Mouse (Mus musculus) hindbrain, embryonic 10.5 days (tissue): ENCODE results near the gene Mast4. TPM values are rescaled to one million over a fixed set of nuclear protein-coding genes. Genes with fewer than 3 reads are reported as not detected.

Source experiments
- DNase-seq: peaks from one replicate; pipeline ENCODE4 v3.0.0-alpha.2; 2017; ENCODE audit warnings: low spot score
- H3K27ac ChIP-seq: fragments of 300-500 bp; sonication (generic); 2 replicates; pipeline ENCODE4 v1.5.1; 2016; ENCODE audit warnings: mild to moderate bottlenecking, moderate library complexity
- H3K27me3 ChIP-seq: fragments of 300-500 bp; sonication (generic); 2 replicates; pipeline ENCODE4 v1.6.1; 2016; ENCODE audit warnings: mild to moderate bottlenecking; ENCODE audit not compliant: poor library complexity, insufficient read depth, severe bottlenecking
- H3K36me3 ChIP-seq: fragments of 300-500 bp; sonication (generic); 2 replicates; pipeline ENCODE4 v1.6.1; 2016; ENCODE audit warnings: mild to moderate bottlenecking, moderate library complexity
- H3K4me1 ChIP-seq: fragments of 300-500 bp; sonication (generic); replicated peaks from 2 replicates; pipeline ENCODE4 v1.6.1; 2016; ENCODE audit warnings: mild to moderate bottlenecking
- H3K4me3 ChIP-seq: fragments of 300-500 bp; sonication (generic); 2 replicates; pipeline ENCODE4 v1.5.1; 2016; ENCODE audit warnings: mild to moderate bottlenecking, moderate library complexity
- H3K9me3 ChIP-seq: fragments of 300-500 bp; sonication (generic); 2 replicates; pipeline ENCODE4 v1.6.1; 2016; ENCODE audit warnings: mild to moderate bottlenecking, moderate library complexity
- WGBS: fragments of 180-500 bp; shearing (Covaris S2); methylation state at CpG from one replicate; pipeline ENCODE4 v1.1.7; 2016; 5-methylcytosine and 5-hydroxymethylcytosine counted together
- polyA plus RNA-seq: library from polyadenylated mRNA; unstranded; fragments of >200 nt; fragmentation: Nextera tagmentation; extraction: Ambion mirVana; gene quantifications from 2 replicates; pipeline ENCODE4 v1.2.1, GENCODE M21; 2016

Gene Mast4
- polyA plus RNA-seq, 1 experiment from 2014 or later, result 19.3 TPM

GRCm38 (mm10) chr13:102932434-102932833 lies 401.9 kb downstream of the Mast4 start:
- no peak for DNase-seq
- 0 out of 2 replicates have a peak, but pooled peaks cover 1% of the 10 kb centered on the region for H3K4me1 ChIP-seq
- no peaks in the 10 kb centered on the region for H3K9me3 ChIP-seq
- no peaks in the 10 kb centered on the region for H3K27me3 ChIP-seq
- H3K36me3 ChIP-seq, result no peaks in the 10 kb centered on the region
- WGBS, result 90% methylated on average over 9 of the region's 9 CpGs
- no peak overlapping the region for H3K27ac ChIP-seq
- no peak overlapping the region for H3K4me3 ChIP-seq

- no peak for DNase-seq
- H3K9me3 ChIP-seq, result no peaks in the 10 kb centered on the region
- no peaks in the 10 kb centered on the region for H3K27me3 ChIP-seq
- H3K4me3 ChIP-seq, result no peak overlapping the region
- H3K36me3 ChIP-seq, result no peaks in the 10 kb centered on the region
- 0 out of 2 replicates have a peak, but pooled peaks cover 4% of the 10 kb centered on the region for H3K4me1 ChIP-seq
- WGBS, result 100% methylated on average over 1 of the region's 1 CpGs
- H3K27ac ChIP-seq, result no peak overlapping the region
Observed at GRCm38 (mm10) chr13:102931951-102932350, 402.3 kb downstream of the Mast4 start.

- Histone ChIP-seq H3K9me3 (no peaks in the 10 kb centered on the region), H3K27ac (no peak overlapping the region), H3K27me3 (no peaks in the 10 kb centered on the region), H3K36me3 (no peaks in the 10 kb centered on the region), H3K4me1 (0 out of 2 replicates have a peak, but pooled peaks cover 4% of the 10 kb centered on the region), H3K4me3 (no peak overlapping the region)
- DNase-seq, result no peak
- 88% methylated on average over 7 of the region's 7 CpGs for WGBS
Observed at GRCm38 (mm10) chr13:102925844-102926598, 408.3 kb downstream of the Mast4 start.

- 93% methylated on average over 7 of the region's 7 CpGs for WGBS
- Histone ChIP-seq H3K4me1 (peaks cover 12% of the 10 kb centered on the region), H3K36me3 (no peaks in the 10 kb centered on the region), H3K27me3 (no peaks in the 10 kb centered on the region), H3K27ac (no peak overlapping the region), H3K9me3 (no peaks in the 10 kb centered on the region), H3K4me3 (no peak overlapping the region)
- no peak for DNase-seq
Observed at GRCm38 (mm10) chr13:102919741-102920140, 414.6 kb downstream of the Mast4 start.

- Histone ChIP-seq H3K9me3 (no peaks in the 10 kb centered on the region), H3K27me3 (no peaks in the 10 kb centered on the region), H3K36me3 (no peaks in the 10 kb centered on the region), H3K27ac (no peak overlapping the region), H3K4me1 (peaks cover 12% of the 10 kb centered on the region), H3K4me3 (no peak overlapping the region)
- 48% methylated on average over 4 of the region's 4 CpGs for WGBS
- no peak for DNase-seq
Observed at GRCm38 (mm10) chr13:102918616-102919015, 415.7 kb downstream of the Mast4 start.

GRCm38 (mm10) chr13:102915341-102915740 lies 419.0 kb downstream of the Mast4 start:
- DNase-seq, result no peak
- Histone ChIP-seq H3K36me3 (no peaks in the 10 kb centered on the region), H3K4me3 (no peak overlapping the region), H3K9me3 (no peaks in the 10 kb centered on the region), H3K27me3 (no peaks in the 10 kb centered on the region), H3K4me1 (peaks cover 12% of the 10 kb centered on the region), H3K27ac (no peak overlapping the region)
- WGBS, result 79% methylated on average over 1 of the region's 1 CpGs

- Histone ChIP-seq H3K27ac (no peak overlapping the region), H3K4me1 (peaks cover 12% of the 10 kb centered on the region), H3K27me3 (no peaks in the 10 kb centered on the region), H3K4me3 (no peak overlapping the region), H3K9me3 (no peaks in the 10 kb centered on the region), H3K36me3 (no peaks in the 10 kb centered on the region)
- DNase-seq, result no peak
Observed at GRCm38 (mm10) chr13:102914800-102915199, 419.5 kb downstream of the Mast4 start.

GRCm38 (mm10) chr13:102913919-102914318 lies 420.4 kb downstream of the Mast4 start:
- Histone ChIP-seq H3K9me3 (no peaks in the 10 kb centered on the region), H3K27me3 (no peaks in the 10 kb centered on the region), H3K27ac (no peak overlapping the region), H3K36me3 (no peaks in the 10 kb centered on the region), H3K4me1 (peaks cover 12% of the 10 kb centered on the region), H3K4me3 (no peak overlapping the region)
- WGBS, result 84% methylated on average over 2 of the region's 2 CpGs
- DNase-seq, result no peak

- no peak for DNase-seq
- Histone ChIP-seq H3K9me3 (no peaks in the 10 kb centered on the region), H3K4me3 (no peak overlapping the region), H3K36me3 (no peaks in the 10 kb centered on the region), H3K4me1 (peaks cover 4% of the 10 kb centered on the region; the same call in 1 of the 2 replicates), H3K27ac (no peak overlapping the region), H3K27me3 (no peaks in the 10 kb centered on the region)
- 83% methylated on average over 12 of the region's 12 CpGs for WGBS
Observed at GRCm38 (mm10) chr13:102912867-102913266, 421.4 kb downstream of the Mast4 start.

- no peak overlapping the region for H3K4me3 ChIP-seq
- DNase-seq, result no peak
- no peaks in the 10 kb centered on the region for H3K36me3 ChIP-seq
- no peaks in the 10 kb centered on the region for H3K27me3 ChIP-seq
- H3K9me3 ChIP-seq, result no peaks in the 10 kb centered on the region
- WGBS, result 90% methylated on average over 5 of the region's 5 CpGs
- no peak overlapping the region for H3K27ac ChIP-seq
- peaks cover 11% of the 10 kb centered on the region for H3K4me1 ChIP-seq
Observed at GRCm38 (mm10) chr13:102909654-102910418, 424.5 kb downstream of the Mast4 start.

GRCm38 (mm10) chr13:102906661-102907009 lies 427.7 kb downstream of the Mast4 start:
- peaks cover 37% of the 10 kb centered on the region for H3K4me1 ChIP-seq
- peak overlapping the region; percentile 89 for H3K27ac ChIP-seq
- no peaks in the 10 kb centered on the region for H3K36me3 ChIP-seq
- peak overlapping the region; percentile 72 for H3K4me3 ChIP-seq
- H3K27me3 ChIP-seq, result no peaks in the 10 kb centered on the region
- H3K9me3 ChIP-seq, result no peaks in the 10 kb centered on the region
- no peak for DNase-seq
- 12% methylated on average over 9 of the region's 9 CpGs for WGBS

- H3K36me3 ChIP-seq, result no peaks in the 10 kb centered on the region
- no peaks in the 10 kb centered on the region for H3K9me3 ChIP-seq
- peak overlapping the region; percentile 89 for H3K27ac ChIP-seq
- peaks cover 39% of the 10 kb centered on the region for H3K4me1 ChIP-seq
- H3K27me3 ChIP-seq, result no peaks in the 10 kb centered on the region
- H3K4me3 ChIP-seq, result peak overlapping the region; percentile 72
- peak; percentile 88 for DNase-seq
- WGBS, result 0% methylated on average over 16 of the region's 16 CpGs
Observed at GRCm38 (mm10) chr13:102906004-102906660, 428.2 kb downstream of the Mast4 start.
